Mouse (Mus musculus) CH12.LX (cell line): ENCODE measurements around the gene Ptprm. TPM values are rescaled to one million over a fixed set of nuclear protein-coding genes. Genes with fewer than 3 reads are reported as not detected.

Experiments
- DNase-seq: peaks from one replicate; pipeline ENCODE4 v3.0.0-alpha.2; 2013; ENCODE audit errors: extremely low read depth
- H3K27ac ChIP-seq: 2 replicates; pipeline ENCODE4 v1.5.1; 2012; ENCODE audit warnings: low read depth, mild to moderate bottlenecking, control low read depth, moderate library complexity; ENCODE audit not compliant: insufficient read depth
- H3K27me3 ChIP-seq: replicated peaks from 2 replicates; pipeline ENCODE3; 2012; ENCODE audit warnings: inconsistent platforms
- H3K36me3 ChIP-seq, 2 experiments: replicated peaks in 1 of 2; 2 replicates each; pipeline versions ENCODE3 to v1.6.1; 2012; ENCODE audit warnings: inconsistent platforms in 1 of 2, low read length in 1 of 2, mild to moderate bottlenecking in 1 of 2, mixed read lengths in 1 of 2, moderate library complexity in 1 of 2; ENCODE audit not compliant: control insufficient read depth in 1 of 2, insufficient read depth in 1 of 2
- H3K4me1 ChIP-seq, 2 experiments: 2 replicates each; pipeline ENCODE4 v1.6.1; 2012; ENCODE audit warnings: inconsistent platforms in 1 of 2, moderate library complexity in 1 of 2; ENCODE audit not compliant: insufficient read depth in 2 of 2, control insufficient read depth in 1 of 2
- H3K4me2 ChIP-seq: 2 replicates; pipeline ENCODE4 v1.6.1; 2012; ENCODE audit warnings: low read depth, mild to moderate bottlenecking, control low read depth; ENCODE audit not compliant: poor library complexity, insufficient read depth, severe bottlenecking
- H3K4me3 ChIP-seq, 3 experiments: fragments of 150-350 bp in 1 of 3; sonication (generic) in 1 of 3; replicated peaks in 1 of 3; 2 replicates each; pipeline versions ENCODE3 to v1.5.1; 2011 to 2012; ENCODE audit warnings: low read depth in 2 of 3, low read length in 2 of 3, mild to moderate bottlenecking in 2 of 3, moderate library complexity in 2 of 3, control low read depth in 1 of 3, improper control_type of control experiment in 1 of 3, inconsistent platforms in 1 of 3, mixed read lengths in 1 of 3; ENCODE audit not compliant: poor library complexity in 1 of 3
- H3K79me2 ChIP-seq: replicated peaks from 2 replicates; pipeline ENCODE4 v1.6.1; 2012; ENCODE audit warnings: mild to moderate bottlenecking, moderate library complexity; ENCODE audit not compliant: control insufficient read depth, poor library complexity, insufficient read depth, severe bottlenecking; ENCODE audit errors: extremely low read depth
- H3K9ac ChIP-seq: 2 replicates; pipeline ENCODE4 v1.6.1; 2012; ENCODE audit warnings: low read depth, mild to moderate bottlenecking, control low read depth, moderate library complexity; ENCODE audit not compliant: insufficient read depth
- H3K9me3 ChIP-seq: replicated peaks from 2 replicates; pipeline ENCODE3; 2012; ENCODE audit warnings: low read length, inconsistent platforms, mixed read lengths
- BHLHE40 ChIP-seq: IDR thresholded peaks from 2 replicates; pipeline ENCODE4 v1.6.1; 2011; ENCODE audit warnings: mild to moderate bottlenecking, low read depth, low read length, improper control_type of control experiment
- CHD1 ChIP-seq: IDR thresholded peaks from 2 replicates; pipeline ENCODE4 v1.6.1; 2012; ENCODE audit warnings: low read depth, low read length, improper control_type of control experiment, inconsistent platforms
- CHD2 ChIP-seq: IDR thresholded peaks from 2 replicates; pipeline ENCODE4 v1.6.1; 2011; ENCODE audit warnings: low read length, improper control_type of control experiment
- CTCF ChIP-seq, 2 experiments: IDR thresholded peaks in 1 of 2; conservative IDR thresholded peaks in 1 of 2; 2 replicates each; pipeline ENCODE4 v1.5.1; 2011 to 2012; ENCODE audit warnings: low read depth in 2 of 2, low read length in 2 of 2, improper control_type of control experiment in 1 of 2, inconsistent platforms in 1 of 2, mild to moderate bottlenecking in 1 of 2, moderate library complexity in 1 of 2
- E2F4 ChIP-seq: IDR thresholded peaks from 2 replicates; pipeline ENCODE4 v1.6.1; 2011; ENCODE audit warnings: low read depth, low read length, improper control_type of control experiment; ENCODE audit not compliant: insufficient replicate concordance
- ELF1 ChIP-seq: IDR thresholded peaks from 2 replicates; pipeline ENCODE4 v1.6.1; 2014; ENCODE audit warnings: low read depth, mild to moderate bottlenecking, inconsistent platforms, low read length, improper control_type of control experiment
- EP300 ChIP-seq: IDR thresholded peaks from 2 replicates; pipeline ENCODE4 v1.6.1; 2011; ENCODE audit warnings: low read length, improper control_type of control experiment
- GABPA ChIP-seq: IDR thresholded peaks from 2 replicates; pipeline ENCODE4 v1.6.1; 2012; ENCODE audit warnings: low read depth, low read length, improper control_type of control experiment, inconsistent platforms; ENCODE audit not compliant: insufficient replicate concordance
- IRF4 ChIP-seq: IDR thresholded peaks from 2 replicates; pipeline ENCODE4 v1.6.1; 2014; ENCODE audit warnings: low read depth, mild to moderate bottlenecking, inconsistent platforms, low read length, improper control_type of control experiment
- JUN ChIP-seq: IDR thresholded peaks from 2 replicates; pipeline ENCODE4 v1.6.1; 2011; ENCODE audit warnings: low read depth, mild to moderate bottlenecking, low read length, improper control_type of control experiment, moderate library complexity; ENCODE audit not compliant: insufficient read depth
- KAT2A ChIP-seq: IDR thresholded peaks from 2 replicates; pipeline ENCODE4 v1.6.1; 2012; ENCODE audit warnings: low read length, improper control_type of control experiment, inconsistent platforms; ENCODE audit not compliant: insufficient replicate concordance
- MAFK ChIP-seq: IDR thresholded peaks from 2 replicates; pipeline ENCODE4 v1.6.1; 2011; ENCODE audit warnings: low read length, improper control_type of control experiment; ENCODE audit not compliant: insufficient replicate concordance
- MAX ChIP-seq: IDR thresholded peaks from 2 replicates; pipeline ENCODE4 v1.6.1; 2011; ENCODE audit warnings: low read length, improper control_type of control experiment
- MAZ ChIP-seq: IDR thresholded peaks from 2 replicates; pipeline ENCODE4 v1.6.1; 2012; ENCODE audit warnings: low read depth, mild to moderate bottlenecking, inconsistent platforms, low read length, improper control_type of control experiment, moderate library complexity
- MEF2A ChIP-seq: IDR thresholded peaks from 2 replicates; pipeline ENCODE4 v1.6.1; 2014; ENCODE audit warnings: low read depth, mild to moderate bottlenecking, inconsistent platforms, low read length, improper control_type of control experiment, borderline replicate concordance
- MXI1 ChIP-seq: IDR thresholded peaks from 2 replicates; pipeline ENCODE4 v1.6.1; 2011; ENCODE audit warnings: mild to moderate bottlenecking, low read depth, low read length, improper control_type of control experiment
- NELFE ChIP-seq: IDR thresholded peaks from 2 replicates; pipeline ENCODE4 v1.6.1; 2011; ENCODE audit warnings: low read depth, low read length, improper control_type of control experiment
- NRF1 ChIP-seq: IDR thresholded peaks from 2 replicates; pipeline ENCODE4 v1.6.1; 2014; ENCODE audit warnings: low read depth, mild to moderate bottlenecking, inconsistent platforms, low read length, improper control_type of control experiment, moderate library complexity
- POLR2A ChIP-seq: IDR thresholded peaks from 2 replicates; pipeline ENCODE4 v1.6.1; 2011; ENCODE audit warnings: low read depth, mild to moderate bottlenecking, improper control_type of control experiment, low read length
- POLR2AphosphoS2 ChIP-seq: IDR thresholded peaks from 2 replicates; pipeline ENCODE4 v1.6.1; 2011; ENCODE audit warnings: low read depth, low read length, improper control_type of control experiment
- SIN3A ChIP-seq: IDR thresholded peaks from 2 replicates; pipeline ENCODE4 v1.6.1; 2012; ENCODE audit warnings: low read length, improper control_type of control experiment, inconsistent platforms
- SMC3 ChIP-seq: IDR thresholded peaks from 2 replicates; pipeline ENCODE4 v1.6.1; 2011; ENCODE audit warnings: low read depth, low read length, improper control_type of control experiment
- TBP ChIP-seq: conservative IDR thresholded peaks from 2 replicates; pipeline ENCODE4 v1.6.1; 2011; ENCODE audit warnings: low read depth, low read length, improper control_type of control experiment
- TCF12 ChIP-seq: IDR thresholded peaks from 2 replicates; pipeline ENCODE4 v1.6.1; 2014; ENCODE audit warnings: low read depth, mild to moderate bottlenecking, inconsistent platforms, low read length, improper control_type of control experiment
- UBTF ChIP-seq: IDR thresholded peaks from 2 replicates; pipeline ENCODE4 v1.6.1; 2012; ENCODE audit warnings: low read depth, mild to moderate bottlenecking, inconsistent platforms, low read length, improper control_type of control experiment, moderate library complexity
- USF1 ChIP-seq: IDR thresholded peaks from 2 replicates; pipeline ENCODE4 v1.6.1; 2014; ENCODE audit warnings: low read depth, mild to moderate bottlenecking, inconsistent platforms, low read length, improper control_type of control experiment
- USF2 ChIP-seq: conservative IDR thresholded peaks from 2 replicates; pipeline ENCODE4 v1.6.1; 2011; ENCODE audit warnings: low read depth, low read length, improper control_type of control experiment
- ZC3H11A ChIP-seq: IDR thresholded peaks from 2 replicates; pipeline ENCODE4 v1.6.1; 2012; ENCODE audit warnings: low read depth, mild to moderate bottlenecking, inconsistent platforms, low read length, improper control_type of control experiment
- ZMIZ1 ChIP-seq: IDR thresholded peaks from 2 replicates; pipeline ENCODE4 v1.6.1; 2012; ENCODE audit warnings: low read depth, mild to moderate bottlenecking, inconsistent platforms, low read length, improper control_type of control experiment
- ZNF384 ChIP-seq: IDR thresholded peaks from 2 replicates; pipeline ENCODE4 v1.6.1; 2012; ENCODE audit warnings: low read depth, low read length, improper control_type of control experiment, inconsistent platforms
- dilution Hi-C: fragments of 300-500 bp; cut with MboI; formaldehyde crosslinking; loops from 2 replicates; pipeline ENCODE4 v1.14.3; 2020; ENCODE audit warnings: low sequenced_read_pairs; ENCODE audit not compliant: extremely low pct_unique_long_range_greater_than_20kb, extremely low pct_ligation_motif_present
- in situ Hi-C: fragments of 300-500 bp; cut with MboI; formaldehyde crosslinking; loops from 3 replicates; pipeline ENCODE4 v1.14.3; 2019; ENCODE audit warnings: low sequenced_read_pairs, low pct_ligation_motif_present, low pct_unique_long_range_greater_than_20kb, mixed read lengths
- polyA plus RNA-seq: library from polyadenylated mRNA; unstranded; fragments of >175 nt; gene quantifications from 2 replicates; pipeline ENCODE4 v1.2.1, GENCODE M21; 2012; ENCODE audit warnings: low read depth; ENCODE audit not compliant: insufficient read length
- total RNA-seq, 2 experiments: library from RNA; depleted of rRNA; stranded (reverse); fragments of 300-350 nt in 1 of 2; fragments of >200 nt in 1 of 2; gene quantifications; 2 replicates each; pipeline ENCODE4 v1.2.3; 2012 to 2014

Ptprm gene
- total and polyA plus RNA-seq, 3 experiments: not detected

GRCm38 (mm10) chr17:66664796-66665195 lies 689.5 kb downstream of the Ptprm start:
- Histone ChIP-seq H3K4me1 (no peaks in the 10 kb centered on the region), H3K36me3 (no peaks in the 10 kb centered on the region), H3K9me3 (peaks cover 70% of the 10 kb centered on the region), H3K27ac (no peak overlapping the region), H3K4me3 (no peak overlapping the region), H3K9ac (no peak overlapping the region), H3K4me2 (no peak overlapping the region), H3K27me3 (no peaks in the 10 kb centered on the region), H3K79me2 (no peaks in the 10 kb centered on the region)
- dilution Hi-C loops: no loop called here
- TF ChIP-seq ZNF384: no peak
- no peak for TF ChIP-seq MAFK
- TF ChIP-seq KAT2A: no peak
- TF ChIP-seq ZC3H11A: no peak
- no peak for TF ChIP-seq CTCF (conservative IDR thresholded peaks at IDR 0.05 in 1 of 2, IDR thresholded peaks at IDR 0.05 in 1 of 2; ENCODE audit: low read depth in 2 of 2, low read length in 2 of 2)
- TF ChIP-seq POLR2AphosphoS2: no peak
- no peak for TF ChIP-seq USF1
- TF ChIP-seq MEF2A: no peak
- TF ChIP-seq E2F4: no peak
- TF ChIP-seq ELF1: no peak
- TF ChIP-seq CHD2: no peak
- TF ChIP-seq NRF1: no peak
- TF ChIP-seq MAZ: no peak
- TF ChIP-seq ZMIZ1: no peak
- no peak for TF ChIP-seq GABPA
- TF ChIP-seq EP300: no peak
- TF ChIP-seq TCF12: no peak
- no peak for TF ChIP-seq TBP
- no peak for TF ChIP-seq SIN3A
- no peak for TF ChIP-seq NELFE
- no peak for DNase-seq
- in situ Hi-C loops: no loop called here

GRCm38 (mm10) chr17:66659242-66659641 lies 695.0 kb downstream of the Ptprm start:
- H3K9me3 ChIP-seq: peaks cover 30% of the 10 kb centered on the region
- no peaks in the 10 kb centered on the region for H3K36me3 ChIP-seq
- no peaks in the 10 kb centered on the region for H3K27me3 ChIP-seq
- H3K4me3 ChIP-seq: no peak overlapping the region
- H3K79me2 ChIP-seq: no peaks in the 10 kb centered on the region
- dilution Hi-C loops (no loop called here), in situ Hi-C loops (no loop called here)
- no peak for DNase-seq
- no peak overlapping the region for H3K9ac ChIP-seq
- H3K4me2 ChIP-seq: no peak overlapping the region
- no peaks in the 10 kb centered on the region for H3K4me1 ChIP-seq
- H3K27ac ChIP-seq: no peak overlapping the region
- TF ChIP-seq GABPA: no peak
- no peak for TF ChIP-seq UBTF
- TF ChIP-seq IRF4: no peak
- TF ChIP-seq POLR2AphosphoS2: no peak
- no peak for TF ChIP-seq MAX
- TF ChIP-seq KAT2A: no peak
- TF ChIP-seq ZC3H11A: no peak
- no peak for TF ChIP-seq MAZ
- no peak for TF ChIP-seq CTCF (conservative IDR thresholded peaks at IDR 0.05 in 1 of 2, IDR thresholded peaks at IDR 0.05 in 1 of 2; ENCODE audit: low read depth in 2 of 2, low read length in 2 of 2)
- no peak for TF ChIP-seq MXI1
- no peak for TF ChIP-seq JUN
- TF ChIP-seq CHD1: no peak
- TF ChIP-seq SMC3: no peak
- no peak for TF ChIP-seq ZMIZ1
- TF ChIP-seq ELF1: no peak
- TF ChIP-seq USF2: no peak
- no peak for TF ChIP-seq TBP
- no peak for TF ChIP-seq BHLHE40
- no peak for TF ChIP-seq POLR2A
- no peak for TF ChIP-seq CHD2
- TF ChIP-seq, all 38 proteins: peak for 0
